Comparison of ENCODE assay signal across 7 mouse cellular contexts in the genomic region with DNA sequence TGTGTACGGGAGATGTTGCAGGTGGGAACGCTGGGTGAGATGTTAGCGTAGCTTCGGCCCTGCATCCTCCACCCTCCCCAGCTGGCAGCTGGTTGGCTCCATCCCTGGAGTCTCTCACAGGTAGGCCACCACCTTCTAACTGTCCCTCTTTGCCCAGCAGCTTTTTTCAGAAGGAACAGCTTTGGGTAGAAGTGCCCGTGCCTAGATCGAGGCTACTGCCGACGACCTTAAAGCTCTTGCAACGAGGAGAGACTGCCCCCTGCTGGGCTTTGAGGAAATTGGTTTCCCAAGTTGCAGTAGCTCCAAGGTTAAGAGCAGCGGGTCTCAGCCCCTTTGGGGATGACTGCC. TPM values are rescaled to one million over a fixed set of nuclear protein-coding genes. Genes with fewer than 3 reads are reported as not detected.
DNase-seq lines count a peak whose midpoint lies in the region; ATAC-seq lines count a peak whose summit lies in the region.

No protein-coding gene starts in this region.

- peak; percentile 29 for DNase-seq in MEL-GATA-1-ER (ENCODE audit: extremely low read depth, low read depth)
- peak; percentile 58 for DNase-seq in cerebellum, adult 9-11 months
- DNase-seq in gastrocnemius, postnatal 10 days = peak; percentile 77
- DNase-seq in layer of hippocampus, postnatal 10 days (ENCODE audit: low spot score in 2 of 2) = peak; percentile 75 to 84
- DNase-seq in spleen, postnatal 10 days (ENCODE audit: low spot score in 2 of 2) = peak; percentile 54 to 82

- peak; percentile 46 for ATAC-seq in CD4-positive, CD25-positive, alpha-beta regulatory T cell, adult 4 months
- ATAC-seq in megakaryocyte, adult 5-6 weeks (ENCODE audit: poor library complexity, severe bottlenecking) = peak; percentile 86

RNA-seq across cellular contexts. Expression of a gene that starts 15.2 kb away (rescaled TPM):
- 100 to 1,000 TPM; 330 to 423 TPM for polyA plus RNA-seq in CD4-positive, CD25-positive, alpha-beta regulatory T cell, adult 4 months (2017; shearing (Covaris generic))
- 1 to 10 TPM; 3.1 to 4.3 TPM for total RNA-seq in gastrocnemius, postnatal 10 days (2021)
- 10 to 100 TPM; 20.0 to 21.0 TPM for total RNA-seq in layer of hippocampus, postnatal 10 days (2021)
- total RNA-seq in megakaryocyte, adult 5-6 weeks (2015) = 81.7 and 97.9 TPM in 2 replicates
- total RNA-seq in megakaryocyte, adult 5-6 weeks (2017) = 99.6 and 110 TPM in 2 replicates

RNA-seq across cellular contexts. Expression of a gene that starts 19.1 kb away (rescaled TPM):
- polyA plus RNA-seq in CD4-positive, CD25-positive, alpha-beta regulatory T cell, adult 4 months (2017; shearing (Covaris generic)) = 100 to 1,000 TPM; 108 to 204 TPM
- total RNA-seq in gastrocnemius, postnatal 10 days (2021) = 1 to 10 TPM; 2.8 to 3.6 TPM
- 1 to 10 TPM; 2.5 to 3.6 TPM for total RNA-seq in layer of hippocampus, postnatal 10 days (2021)
- total RNA-seq in megakaryocyte, adult 5-6 weeks (2015) = 18.6 and 28.4 TPM in 2 replicates
- total RNA-seq in megakaryocyte, adult 5-6 weeks (2017) = 24.1 and 24.9 TPM in 2 replicates

Comparison
In these comparisons a context has a peak if more than half of its experiments do, and no peak if none do; other contexts are left out.
1. Peak in every context shown above with its lines: DNase-seq and ATAC-seq.
2. DNase-seq: peak in every context shown above with its lines; median percentile 80 in layer of hippocampus, postnatal 10 days; 77 in gastrocnemius, postnatal 10 days; 68 in spleen, postnatal 10 days; 58 in cerebellum, adult 9-11 months; 29 in MEL-GATA-1-ER.
3. RNA of a gene that starts 19.1 kb away (total RNA-seq): 18.6 to 28.4 TPM in megakaryocyte, adult 5-6 weeks; 2.5 to 3.6 TPM in layer of hippocampus, postnatal 10 days and 2.8 to 3.6 TPM in gastrocnemius, postnatal 10 days; every median in the first group is over 4 times any median in the second.